Mouse (Mus musculus) testis, postnatal 10 days (tissue): ENCODE results near the gene Rnf5.

Source experiments
- DNase-seq: peaks from one replicate; pipeline ENCODE4 v3.0.0; 2021; ENCODE audit warnings: low spot score

Gene Rnf5

GRCm38 (mm10) chr17:34632261-34632691, 28.8 kb upstream of the Rnf5 start:
- DNase-seq, result peak; percentile 89

GRCm38 (mm10) chr17:34631647-34632046, 28.2 kb upstream of the Rnf5 start:
- DNase-seq, result no peak

GRCm38 (mm10) chr17:34630761-34631301, 27.3 kb upstream of the Rnf5 start:
- DNase-seq, result peak; percentile 66

GRCm38 (mm10) chr17:34629796-34630603, 26.5 kb upstream of the Rnf5 start:
- DNase-seq, result no peak

GRCm38 (mm10) chr17:34629221-34629751, 25.8 kb upstream of the Rnf5 start, which contains the start of gene Prrt1:
Gene Prrt1 (plus strand): TSS chr17:34629533.
- no peak for DNase-seq

- no peak for DNase-seq
Measured at GRCm38 (mm10) chr17:34628644-34628967, 25.1 kb upstream of the Rnf5 start.

- DNase-seq, result peak; percentile 73
Measured at GRCm38 (mm10) chr17:34627943-34628643, 24.6 kb upstream of the Rnf5 start, which contains the start of gene Ppt2. Gene Ppt2 (minus strand): TSS chr17:34628510.

- DNase-seq, result peak; percentile 92
Measured at GRCm38 (mm10) chr17:34627093-34627942, 23.8 kb upstream of the Rnf5 start.

- DNase-seq, result peak; percentile 55
Measured at GRCm38 (mm10) chr17:34626773-34627092, 23.2 kb upstream of the Rnf5 start.

- peak; percentile 46 for DNase-seq
Measured at GRCm38 (mm10) chr17:34626062-34626772, 22.7 kb upstream of the Rnf5 start.

- DNase-seq, result no peak
Measured at GRCm38 (mm10) chr17:34624981-34625380, 21.5 kb upstream of the Rnf5 start.

GRCm38 (mm10) chr17:34623161-34623560, 19.7 kb upstream of the Rnf5 start:
- DNase-seq, result no peak

- DNase-seq, result no peak
Measured at GRCm38 (mm10) chr17:34621006-34621405, 17.5 kb upstream of the Rnf5 start.

GRCm38 (mm10) chr17:34618999-34619398, 15.5 kb upstream of the Rnf5 start:
- DNase-seq, result no peak

- no peak for DNase-seq
Measured at GRCm38 (mm10) chr17:34615871-34616270, 12.4 kb upstream of the Rnf5 start, which contains the start of gene Egfl8. Gene Egfl8 (minus strand): TSS chr17:34615971.

GRCm38 (mm10) chr17:34613830-34614229, 10.3 kb upstream of the Rnf5 start:
- no peak for DNase-seq

- DNase-seq, result no peak
Measured at GRCm38 (mm10) chr17:34613054-34613645, 9.7 kb upstream of the Rnf5 start.

GRCm38 (mm10) chr17:34611050-34611449, 7.6 kb upstream of the Rnf5 start:
- DNase-seq, result no peak

GRCm38 (mm10) chr17:34607997-34608396, 4.5 kb upstream of the Rnf5 start:
- DNase-seq, result peak; percentile 74

GRCm38 (mm10) chr17:34606186-34607039, 2.9 kb upstream of the Rnf5 start:
- DNase-seq, result peak; percentile 64
